Mouse (Mus musculus): ENCODE results near the gene Bmpr1b.
A peak's percentile ranks its signal among the peaks of the same experiment; 100 is the strongest.

Bmpr1b gene

DNA sequence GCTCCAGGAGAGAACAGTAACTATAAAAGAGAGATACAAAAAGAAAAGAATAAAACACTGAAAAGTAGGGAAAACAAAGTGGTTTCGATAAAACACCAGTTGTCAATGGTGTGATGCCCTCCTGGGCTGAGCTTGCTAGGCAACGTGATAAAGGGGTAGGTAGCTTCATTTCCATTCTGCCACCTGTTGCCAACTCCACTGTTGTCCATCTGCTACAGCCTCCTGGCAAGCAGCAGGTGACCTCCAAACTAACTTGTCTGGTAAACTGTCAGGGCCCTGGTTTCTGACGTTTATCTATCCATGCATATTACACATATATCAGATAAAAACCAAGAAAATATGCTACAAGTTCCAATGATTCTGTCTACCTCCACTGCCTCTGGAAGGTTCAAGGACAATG, 359.6 kb downstream of the Bmpr1b start:
- no peak for DNase-seq

DNA sequence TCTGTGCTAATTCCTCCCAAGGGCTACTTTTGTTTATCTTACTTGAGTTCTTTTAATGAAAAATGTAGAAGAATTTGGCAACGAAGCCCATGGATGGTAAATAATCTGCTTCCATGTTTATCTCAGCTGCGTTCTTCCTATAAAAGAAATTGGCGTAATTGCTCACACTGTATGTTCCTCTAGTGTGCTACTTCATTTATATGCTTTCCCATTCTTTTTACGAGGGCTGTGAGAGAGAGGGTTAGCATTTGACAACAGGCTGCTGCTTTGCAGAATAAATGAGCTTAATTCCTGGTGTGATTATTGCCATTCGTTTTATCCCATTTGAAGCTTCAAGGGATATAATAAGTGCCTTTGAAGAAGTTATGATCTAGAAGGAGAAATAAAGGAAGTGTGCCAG, 365.1 kb downstream of the Bmpr1b start:
- DNase-seq: no peak

DNA sequence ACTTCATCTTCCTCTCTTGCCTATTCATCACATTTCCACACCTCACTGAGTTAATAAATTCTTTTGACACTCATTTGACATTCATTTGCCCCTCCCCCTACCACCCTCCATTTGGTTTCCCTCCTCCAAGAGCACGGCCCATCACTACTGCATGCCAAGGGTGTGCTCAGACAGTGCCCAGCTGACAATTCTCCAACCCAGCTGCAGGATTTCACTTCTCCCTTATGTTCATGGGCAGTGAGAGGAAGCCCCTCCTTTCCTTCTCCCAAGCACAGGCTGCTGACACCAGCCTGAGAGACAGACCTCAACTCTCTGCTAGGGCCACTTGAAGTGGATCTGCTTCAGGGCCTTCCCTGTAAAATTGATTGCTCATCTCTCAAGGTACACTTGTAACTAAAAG, 371.4 kb downstream of the Bmpr1b start:
- no peak for DNase-seq

DNA sequence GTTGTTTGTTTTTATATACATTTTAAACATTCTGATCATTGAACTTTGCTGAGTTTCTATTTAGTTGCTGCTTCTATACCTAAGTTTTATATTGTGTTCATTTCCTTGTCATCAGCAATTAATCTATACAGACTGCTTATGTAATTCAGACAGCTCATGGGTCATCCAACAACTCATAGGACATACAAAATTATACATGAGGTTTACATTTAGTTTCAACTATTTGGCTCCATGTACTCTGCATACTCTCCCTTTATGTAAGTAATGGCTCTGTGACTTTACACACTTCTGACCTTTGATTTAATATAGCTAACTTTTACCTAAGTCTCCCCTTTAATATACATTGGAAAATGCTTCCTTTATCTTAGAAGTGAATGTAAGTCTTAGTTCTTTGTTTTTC, 371.9 kb downstream of the Bmpr1b start:
- DNase-seq: no peak

DNA sequence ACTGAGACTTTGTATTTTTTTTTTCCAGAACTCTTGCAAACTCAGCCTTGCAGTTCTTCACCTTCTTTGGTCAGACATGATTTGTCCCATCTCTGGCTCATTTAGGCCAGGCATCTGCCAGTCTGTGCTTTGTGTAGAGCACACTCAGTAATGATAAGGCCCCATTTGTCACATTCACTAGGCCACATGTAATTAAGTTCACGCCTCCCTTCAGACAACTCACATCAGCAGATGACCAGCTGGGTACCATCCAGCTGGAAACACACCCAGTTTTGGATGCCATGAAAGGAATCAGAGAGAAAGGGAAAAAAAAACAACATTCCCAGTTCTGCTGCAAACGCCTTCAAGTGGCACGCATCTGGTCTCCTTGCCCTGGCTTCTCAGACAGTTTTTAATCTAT, 374.9 kb downstream of the Bmpr1b start:
- no peak for DNase-seq

DNA sequence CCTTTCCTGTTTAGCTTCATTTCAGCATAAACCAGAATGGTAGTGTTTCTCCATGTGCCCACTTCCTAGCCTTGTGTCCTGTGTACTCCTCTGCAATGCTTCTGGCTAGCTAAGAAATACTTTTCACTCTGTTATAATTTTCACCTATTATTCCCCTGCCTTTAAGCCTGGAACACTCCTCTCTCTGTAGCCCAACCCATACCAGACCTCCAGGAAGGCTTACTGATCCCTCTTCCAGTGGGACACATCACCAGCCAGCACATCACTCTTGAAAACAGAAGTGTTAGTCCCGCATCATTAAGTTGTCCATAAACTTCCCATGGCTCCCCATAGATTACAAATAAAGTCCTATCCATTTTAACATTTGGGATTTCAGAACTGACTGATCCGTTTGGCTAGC, 375.5 kb downstream of the Bmpr1b start:
- no peak for DNase-seq

DNA sequence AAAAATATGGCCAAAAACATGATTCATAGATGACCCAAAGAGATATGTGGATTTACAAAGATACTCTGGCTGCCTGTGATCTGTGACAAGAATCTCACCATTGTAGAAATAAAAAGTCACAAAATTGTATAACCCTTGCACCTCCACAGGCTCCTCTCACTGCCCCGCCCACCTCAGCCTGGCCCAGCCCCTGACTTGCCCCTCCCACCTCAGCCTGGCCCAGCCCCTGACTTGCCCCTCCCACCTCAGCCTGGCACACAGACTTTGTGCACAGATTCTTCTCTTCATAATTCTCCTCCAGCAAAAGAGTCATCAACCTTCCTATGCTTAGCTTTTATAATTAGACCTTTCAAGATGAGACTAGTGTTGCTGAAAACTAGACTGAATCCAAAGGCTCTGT, 377.1 kb downstream of the Bmpr1b start:
- peak; percentile 8 for DNase-seq

DNA sequence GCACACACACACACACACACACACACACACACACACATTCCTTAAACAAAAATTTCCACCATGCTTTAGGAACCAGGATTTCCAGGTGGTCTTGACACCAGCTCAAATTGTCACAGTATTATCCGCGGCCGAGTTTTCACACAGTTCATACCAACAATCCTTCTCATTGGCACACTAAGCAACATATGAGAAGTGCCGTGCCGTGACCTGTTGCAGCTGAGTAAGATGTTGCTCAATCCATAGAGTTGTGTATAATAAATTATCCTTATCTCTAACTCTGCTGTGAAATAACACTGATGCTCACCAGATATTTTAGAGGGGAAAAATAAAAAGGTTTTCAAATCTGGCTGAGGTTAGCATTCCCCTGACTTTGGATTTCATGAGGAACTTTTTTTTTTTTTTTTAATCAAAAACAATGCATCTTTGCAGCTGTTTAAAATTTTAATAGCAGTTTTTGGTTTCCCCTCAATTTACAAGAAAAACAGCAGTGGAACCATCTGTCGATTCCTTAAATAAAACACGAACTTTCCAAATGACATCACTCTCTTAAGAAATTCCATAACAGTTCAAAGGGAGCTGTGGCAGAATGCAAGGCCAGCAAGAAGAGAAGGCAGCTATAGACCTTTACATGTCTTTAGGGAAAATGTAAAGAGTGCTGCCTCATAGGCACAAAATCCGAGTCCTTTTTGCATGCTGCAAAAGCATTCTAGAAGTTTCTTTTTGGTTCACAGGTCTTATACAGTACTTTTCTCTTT, 378.0 kb downstream of the Bmpr1b start:
- no peak for DNase-seq
